ENCODE assay signal across 11 mouse cellular contexts in the genomic region with DNA sequence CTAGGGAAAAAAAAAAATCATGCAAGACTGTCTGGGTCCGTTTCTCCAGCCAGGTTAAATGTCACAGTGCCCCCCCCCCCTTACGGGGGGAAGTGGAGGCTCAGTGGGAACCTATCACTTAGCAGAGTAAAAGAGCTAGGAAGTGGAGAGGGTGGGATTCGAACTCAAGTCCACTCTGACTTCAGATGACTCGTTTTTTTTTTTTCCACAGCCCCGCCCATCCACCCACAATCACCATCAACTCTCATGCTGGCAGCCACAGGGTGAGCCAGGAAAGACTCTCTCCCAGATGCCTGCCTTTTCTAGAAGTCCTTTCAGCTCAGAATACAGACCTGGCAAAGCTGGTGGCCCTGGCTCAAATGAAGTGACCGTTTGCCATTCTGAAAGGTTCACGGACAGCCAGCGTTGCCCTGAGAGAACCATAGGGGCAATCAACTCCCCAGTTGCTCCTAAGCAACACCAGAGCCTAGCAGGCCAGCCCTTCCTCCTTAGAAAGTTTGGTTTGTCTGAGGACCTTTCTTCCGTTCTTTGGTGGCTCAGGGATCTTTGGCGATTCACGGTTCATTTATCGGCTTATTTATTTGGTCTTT. TPM values are rescaled to one million over a fixed set of nuclear protein-coding genes. Genes with fewer than 3 reads are reported as not detected.
DNase-seq lines count a peak whose midpoint lies in the region; ATAC-seq and TF ChIP-seq lines count a peak whose summit lies in the region.
"Had no signal": no experiment of that assay in that cellular context is flagged by ENCODE, and none has a peak within 500 bp of the region (broad histone marks: within the 10 kb centered on the region; RNA-seq: fewer than 3 reads in every experiment).

No protein-coding gene starts in this region.

- no peaks in the 10 kb centered on the region for H3K36me3 ChIP-seq in hindbrain, postnatal 0 days (ENCODE audit: insufficient read depth, low read length)
- H3K36me3 ChIP-seq in hindbrain, embryonic 13.5 days = no peaks in the 10 kb centered on the region
- H3K36me3 ChIP-seq in heart, postnatal 0 days (replicated peaks; ENCODE audit: control insufficient read depth, insufficient read depth, low read length) = no peaks in the 10 kb centered on the region
- H3K36me3 ChIP-seq in stomach, embryonic 15.5 days = no peaks in the 10 kb centered on the region
- H3K36me3 ChIP-seq: forebrain, embryonic 15.5 days had no signal

- peak overlapping the region; percentile 66; the same call in 1 of the 2 replicates for H3K27ac ChIP-seq in hindbrain, postnatal 0 days
- no peak overlapping the region for H3K27ac ChIP-seq in hindbrain, embryonic 13.5 days
- peak overlapping the region; percentile 80 for H3K27ac ChIP-seq in heart, postnatal 0 days (ENCODE audit: low read depth)
- peak overlapping the region; percentile 77 for H3K27ac ChIP-seq in stomach, embryonic 15.5 days
- H3K27ac ChIP-seq: forebrain, embryonic 15.5 days had no signal

- no peak for TF ChIP-seq CTCF in hindbrain, postnatal 0 days (IDR thresholded peaks at IDR 0.05; ENCODE audit: low read depth)
- TF ChIP-seq CTCF in heart, postnatal 0 days (IDR thresholded peaks at IDR 0.05; ENCODE audit: low read depth) = no peak

- H3K4me3 ChIP-seq in hindbrain, postnatal 0 days (ENCODE audit: low read length) = no peak overlapping the region
- H3K4me3 ChIP-seq in hindbrain, embryonic 13.5 days = no peak overlapping the region
- H3K4me3 ChIP-seq in heart, postnatal 0 days (ENCODE audit: low read depth, low read length) = no peak overlapping the region
- H3K4me3 ChIP-seq in stomach, embryonic 15.5 days (replicated peaks) = no peak overlapping the region
- H3K4me3 ChIP-seq: forebrain, embryonic 15.5 days had no signal

- DNase-seq in hindbrain, postnatal 0 days (ENCODE audit: low spot score) = peak; percentile 53
- peak; percentile 54 to 69 for DNase-seq in right cerebral cortex, postnatal 10 days (ENCODE audit: low spot score in 2 of 2)
- DNase-seq in right cerebral cortex, postnatal 25 days = no peak
- DNase-seq in heart, postnatal 0 days (ENCODE audit: low spot score) = no peak
- no peak for DNase-seq in right cerebral cortex, adult 2 months (ENCODE audit: low spot score in 2 of 2)
- no peak for DNase-seq in right cerebral cortex, postnatal 14 days

- WGBS in hindbrain, postnatal 0 days = 59% methylated on average over 12 of the region's 12 CpGs
- WGBS in hindbrain, embryonic 13.5 days = 72% methylated on average over 12 of the region's 12 CpGs
- 62% methylated on average over 12 of the region's 12 CpGs for WGBS in heart, postnatal 0 days
- WGBS in stomach, embryonic 15.5 days = 62% methylated on average over 12 of the region's 12 CpGs

- no peaks in the 10 kb centered on the region for H3K27me3 ChIP-seq in hindbrain, postnatal 0 days (ENCODE audit: insufficient read depth, low read length)
- H3K27me3 ChIP-seq in hindbrain, embryonic 13.5 days = no peaks in the 10 kb centered on the region
- no peaks in the 10 kb centered on the region for H3K27me3 ChIP-seq in heart, postnatal 0 days (ENCODE audit: control insufficient read depth, insufficient read depth, low read length)
- H3K27me3 ChIP-seq in stomach, embryonic 15.5 days (replicated peaks) = no peaks in the 10 kb centered on the region
- H3K27me3 ChIP-seq: forebrain, embryonic 15.5 days; Patski had no signal

- peak; percentile 43; the same call in 1 of the 2 replicates for ATAC-seq in hindbrain, postnatal 0 days
- no peak for ATAC-seq in hindbrain, embryonic 13.5 days (ENCODE audit: low FRiP score)
- ATAC-seq in heart, postnatal 0 days (ENCODE audit: insufficient read depth, low read depth) = no peak
- ATAC-seq in stomach, embryonic 15.5 days (ENCODE audit: insufficient read depth, low FRiP score, low read depth) = no peak
- ATAC-seq: forebrain, embryonic 15.5 days; inflammation-experienced regulatory T-cells, adult 6 months; Patski had no signal

- H3K9ac ChIP-seq in hindbrain, postnatal 0 days (replicated peaks; ENCODE audit: low read length) = no peak overlapping the region
- H3K9ac ChIP-seq in hindbrain, embryonic 13.5 days = no peak overlapping the region
- peak overlapping the region; percentile 32; the same call in 1 of the 2 replicates for H3K9ac ChIP-seq in heart, postnatal 0 days (replicated peaks; ENCODE audit: low read depth, low read length)
- H3K9ac ChIP-seq in stomach, embryonic 15.5 days = no peak overlapping the region
- H3K9ac ChIP-seq: forebrain, embryonic 15.5 days had no signal

- H3K9me3 ChIP-seq in hindbrain, postnatal 0 days (ENCODE audit: low read length) = no peaks in the 10 kb centered on the region
- no peaks in the 10 kb centered on the region for H3K9me3 ChIP-seq in hindbrain, embryonic 13.5 days
- no peaks in the 10 kb centered on the region for H3K9me3 ChIP-seq in heart, postnatal 0 days (replicated peaks; ENCODE audit: control insufficient read depth, low read length)
- no peaks in the 10 kb centered on the region for H3K9me3 ChIP-seq in stomach, embryonic 15.5 days
- H3K9me3 ChIP-seq: forebrain, embryonic 15.5 days had no signal

- no peak for TF ChIP-seq EP300 in heart, postnatal 0 days (IDR thresholded peaks at IDR 0.05; ENCODE audit: low read depth)

- H3K4me2 ChIP-seq in hindbrain, postnatal 0 days (ENCODE audit: low read depth, low read length) = no peak overlapping the region
- H3K4me2 ChIP-seq in hindbrain, embryonic 13.5 days = no peak overlapping the region
- no peak overlapping the region for H3K4me2 ChIP-seq in heart, postnatal 0 days (ENCODE audit: low read depth, low read length)
- 0 out of 2 replicates have a peak overlapping the region, but pooled peaks have one; percentile 40 for H3K4me2 ChIP-seq in stomach, embryonic 15.5 days
- H3K4me2 ChIP-seq: forebrain, embryonic 15.5 days had no signal

- 0 out of 2 replicates have a peak, but pooled peaks cover 8% of the 10 kb centered on the region for H3K4me1 ChIP-seq in hindbrain, postnatal 0 days (ENCODE audit: insufficient read depth, low read length)
- peaks cover 7% of the 10 kb centered on the region for H3K4me1 ChIP-seq in hindbrain, embryonic 13.5 days (replicated peaks)
- peaks cover 27% of the 10 kb centered on the region for H3K4me1 ChIP-seq in heart, postnatal 0 days (ENCODE audit: control insufficient read depth, insufficient read depth)
- H3K4me1 ChIP-seq in stomach, embryonic 15.5 days = peaks cover 14% of the 10 kb centered on the region

RNA-seq across cellular contexts. Expression of a gene that starts 13.5 kb away (rescaled TPM):
- 64.7 and 70.1 TPM in 2 replicates for total RNA-seq in hindbrain, postnatal 0 days (2014; rRNA removed)
- polyA plus RNA-seq in hindbrain, postnatal 0 days (2015; fragmentation: Nextera tagmentation; extraction: Ambion mirVana) = 57.1 and 59.7 TPM in 2 replicates
- 83.5 and 84.7 TPM in 2 replicates for polyA plus RNA-seq in hindbrain, embryonic 13.5 days (2015; fragmentation: Nextera tagmentation; extraction: Ambion mirVana)
- total RNA-seq in heart, postnatal 0 days (2014; rRNA removed; ENCODE audit: low replicate concordance) = 239 and 307 TPM in 2 replicates
- 213 and 235 TPM in 2 replicates for polyA plus RNA-seq in heart, postnatal 0 days (2015; fragmentation: Nextera tagmentation; extraction: Ambion mirVana)
- 141 and 144 TPM in 2 replicates for polyA plus RNA-seq in stomach, embryonic 15.5 days (2015; fragmentation: Nextera tagmentation; extraction: Ambion mirVana)

Comparison
In these comparisons a context has a peak if more than half of its experiments do, and no peak if none do; other contexts are left out.
1. DNase-seq: peak in hindbrain, postnatal 0 days (single experiment) and right cerebral cortex, postnatal 10 days (2 of 2); none in right cerebral cortex, postnatal 25 days (single experiment), heart, postnatal 0 days (single experiment), right cerebral cortex, adult 2 months (0 of 2) and right cerebral cortex, postnatal 14 days (single experiment).